Mouse (Mus musculus) MEL (cell line): ENCODE results near the gene H60c.

Experiments used
- CTCF ChIP-seq, 3 experiments: IDR thresholded peaks in 2 of 3; conservative IDR thresholded peaks in 1 of 3; 2 replicates each; pipeline ENCODE4 v1.5.1; 2011 to 2012; ENCODE audit warnings: low read length in 3 of 3, low read depth in 2 of 3, mild to moderate bottlenecking in 2 of 3, improper control_type of control experiment in 1 of 3, inconsistent platforms in 1 of 3, mixed read lengths in 1 of 3, moderate library complexity in 1 of 3; ENCODE audit not compliant: control insufficient read depth in 1 of 3, insufficient read depth in 1 of 3, poor library complexity in 1 of 3, severe bottlenecking in 1 of 3
- ELF1 ChIP-seq: IDR thresholded peaks from 2 replicates; pipeline ENCODE4 v1.6.1; 2014; ENCODE audit warnings: low read depth, mild to moderate bottlenecking, inconsistent platforms, low read length, improper control_type of control experiment, moderate library complexity
- EP300 ChIP-seq, 2 experiments: IDR thresholded peaks; 2 replicates each; pipeline ENCODE4 v1.6.1; 2011; ENCODE audit warnings: improper control_type of control experiment in 2 of 2, low read length in 2 of 2, low read depth in 1 of 2, mild to moderate bottlenecking in 1 of 2
- JUND ChIP-seq: IDR thresholded peaks from 2 replicates; pipeline ENCODE4 v1.6.1; 2011; ENCODE audit warnings: low read depth, mild to moderate bottlenecking, improper control_type of control experiment, low read length
- MAFK ChIP-seq: IDR thresholded peaks from 2 replicates; pipeline ENCODE4 v1.6.1; 2011; ENCODE audit warnings: low read depth, mild to moderate bottlenecking, low read length, improper control_type of control experiment, borderline replicate concordance
- MAX ChIP-seq: IDR thresholded peaks from 2 replicates; pipeline ENCODE4 v1.6.1; 2011; ENCODE audit warnings: low read length, improper control_type of control experiment
- MAZ ChIP-seq: IDR thresholded peaks from 2 replicates; pipeline ENCODE4 v1.6.1; 2012; ENCODE audit warnings: low read depth, mild to moderate bottlenecking, inconsistent platforms, low read length, improper control_type of control experiment
- MEF2A ChIP-seq: IDR thresholded peaks from 2 replicates; pipeline ENCODE4 v1.6.1; 2014; ENCODE audit warnings: low read depth, mild to moderate bottlenecking, inconsistent platforms, low read length, improper control_type of control experiment; ENCODE audit not compliant: poor library complexity, insufficient replicate concordance, severe bottlenecking; ENCODE audit errors: extremely low read depth
- POLR2A ChIP-seq, 2 experiments: IDR thresholded peaks; 2 replicates each; pipeline ENCODE4 v1.6.1; 2011 to 2012; ENCODE audit warnings: low read length in 2 of 2, mild to moderate bottlenecking in 2 of 2, control low read depth in 1 of 2, improper control_type of control experiment in 1 of 2, low read depth in 1 of 2, moderate library complexity in 1 of 2; ENCODE audit not compliant: control insufficient read depth in 1 of 2, insufficient read depth in 1 of 2, poor library complexity in 1 of 2

DNA sequence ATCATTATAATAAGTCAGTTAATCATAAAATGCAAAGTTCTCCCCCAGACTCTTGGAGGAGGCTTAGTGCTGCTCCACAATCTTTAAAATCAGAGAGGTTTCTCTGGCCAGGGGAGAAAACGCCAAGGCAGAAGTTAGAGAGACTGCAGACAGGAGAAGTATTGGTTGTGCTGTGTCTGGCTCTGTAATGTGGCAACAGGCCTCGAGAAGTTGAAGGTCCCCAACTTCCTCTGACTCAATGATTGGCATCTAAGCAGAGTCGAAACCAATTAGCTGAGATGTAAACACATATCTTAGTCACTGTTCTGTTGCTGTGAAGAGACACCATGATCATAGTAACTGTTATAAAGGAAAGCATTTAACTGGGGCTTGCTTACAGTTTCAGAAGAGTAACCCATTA, 6.5 kb upstream of the H60c start:
- TF ChIP-seq POLR2A (IDR thresholded peaks at IDR 0.05; ENCODE audit: control insufficient read depth in 1 of 2, insufficient read depth in 1 of 2, low read depth in 1 of 2, low read length in 2 of 2, poor library complexity in 1 of 2) (no peak), ELF1 (no peak), JUND (no peak), CTCF (IDR thresholded peaks at IDR 0.05 in 2 of 3, conservative IDR thresholded peaks at IDR 0.05 in 1 of 3; ENCODE audit: control insufficient read depth in 1 of 3, insufficient read depth in 1 of 3, low read depth in 2 of 3, low read length in 3 of 3, poor library complexity in 1 of 3, severe bottlenecking in 1 of 3) (no peak), MEF2A (no peak), MAFK (no peak), MAX (no peak), MAZ (no peak), EP300 (IDR thresholded peaks at IDR 0.05; ENCODE audit: low read depth in 1 of 2, low read length in 2 of 2) (no peak)
